Mouse (Mus musculus): ENCODE data around the gene Cd200r4.

The Cd200r4 gene

DNA sequence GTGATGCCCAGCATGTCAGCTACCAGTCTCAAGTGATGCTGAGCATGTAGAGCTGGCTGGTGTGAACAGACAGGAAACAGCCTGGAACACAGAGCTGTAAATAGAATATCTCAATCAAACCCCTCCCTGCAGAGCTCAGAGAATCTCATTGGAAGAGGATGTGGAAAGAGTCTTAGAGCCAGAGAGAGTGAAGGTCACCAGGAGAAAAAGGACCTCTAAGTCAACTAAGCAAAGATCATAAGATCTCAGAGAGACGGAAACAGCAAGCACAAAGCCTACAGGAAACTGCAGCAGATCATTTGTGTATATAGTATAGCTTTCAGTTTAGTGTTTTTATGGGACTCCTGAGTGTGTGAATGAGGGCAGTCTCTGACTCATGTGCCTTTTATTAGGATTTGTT lies 63.6 kb downstream of the Cd200r4 start:
- no peak for DNase-seq (ENCODE audit: low spot score in 2 of 2)

DNA sequence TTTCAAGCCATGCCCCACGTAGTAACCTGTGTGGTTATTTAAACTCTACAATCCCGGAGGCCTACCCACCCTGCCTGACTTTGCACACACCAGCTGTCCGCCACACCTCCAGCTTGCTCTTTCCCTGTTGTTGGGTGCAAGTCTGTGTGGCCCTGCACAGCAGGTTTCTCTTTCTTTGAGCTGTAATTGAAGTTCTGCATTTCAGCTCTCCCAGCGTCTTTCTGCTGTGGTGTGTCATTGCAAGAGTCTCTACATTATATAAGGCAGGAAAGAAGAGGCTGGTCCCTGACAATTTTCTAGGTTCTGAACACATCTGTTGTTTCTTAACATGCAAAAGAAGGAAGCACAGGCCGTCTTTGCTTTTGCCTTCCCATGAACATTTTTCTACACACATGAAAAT lies 65.1 kb downstream of the Cd200r4 start:
- DNase-seq (ENCODE audit: low spot score in 2 of 2), result no peak

- no peak for DNase-seq (ENCODE audit: low spot score in 2 of 2)
Measured at GRCm38 (mm10) chr16:44877595-44877994, 66.1 kb downstream of the Cd200r4 start.

Measured in natural killer cell, adult 2 months (primary cell).